Mouse (Mus musculus) T-helper 1 cell (primary cell): ENCODE measurements at regions not wholly inside any gene's neighbourhood (a gene's known extent, or its start where the extent isn't known, plus 50 kb on each side); places are given as distances from the start of the nearest gene placed in this dataset.

Experiments
- in situ Hi-C: fragments of 300-600 bp; cut with MboI, MseI; formaldehyde crosslinking; loops from one replicate; pipeline ENCODE4 v1.15.1; 2025; ENCODE audit warnings: high pct_unique_total_duplicates

GRCm38 (mm10) chr6:71012436-71012822 lies 56.1 kb downstream of the Foxi3 start:
- in situ Hi-C loops: no loop called here

GRCm38 (mm10) chr6:71012823-71013461 lies 56.6 kb downstream of the Foxi3 start:
- in situ Hi-C loops: no loop called here

DNA sequence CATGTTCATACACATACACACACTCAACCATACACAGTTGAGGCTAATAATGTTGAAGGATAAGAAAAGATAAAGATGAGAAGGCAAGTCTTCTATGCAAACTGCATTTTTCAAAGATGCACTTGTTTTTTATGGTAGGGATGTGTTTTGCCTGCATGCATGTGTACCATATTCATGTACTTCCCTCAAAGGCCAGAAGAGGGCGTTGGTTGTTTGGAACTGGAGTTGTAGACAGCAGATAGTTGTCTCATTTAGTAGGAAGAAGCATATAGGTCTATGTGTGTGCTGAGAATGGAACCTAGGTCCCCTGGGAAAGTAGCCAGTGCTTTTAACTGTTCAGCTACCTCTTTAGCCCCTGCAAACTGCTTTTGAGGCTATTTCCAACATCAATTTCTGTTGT lies 60.1 kb downstream of the Foxi3 start:
- in situ Hi-C loops: no loop called here

- in situ Hi-C loops: no loop called here
Observed at GRCm38 (mm10) chr6:71021353-71021752, 65.0 kb downstream of the Foxi3 start.

GRCm38 (mm10) chr6:71025472-71025871 lies 69.1 kb downstream of the Foxi3 start:
- in situ Hi-C loops: loop anchor here (5.0 kb wide), 1 partner anchor 102 kb away; no protein-coding TSS in a partner anchor

DNA sequence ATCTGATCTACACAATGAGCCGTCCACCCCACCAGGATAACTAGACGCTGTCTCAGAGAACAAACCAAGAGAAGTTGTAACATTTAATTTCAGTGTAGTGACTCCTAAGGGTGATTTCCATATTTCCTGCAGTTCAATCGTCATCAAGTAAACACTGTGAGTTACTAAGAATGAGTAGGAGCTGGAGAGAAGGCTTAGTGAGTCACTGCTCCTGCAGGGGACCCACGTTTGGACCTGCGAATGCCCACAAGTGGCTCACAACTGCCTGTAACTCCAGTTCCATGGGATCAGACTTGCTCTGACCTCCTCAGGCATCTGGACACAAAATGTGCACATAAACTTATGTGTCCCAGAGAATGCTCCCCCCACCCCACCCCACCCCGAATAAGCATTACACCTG lies 73.3 kb downstream of the Foxi3 start:
- in situ Hi-C loops: loop anchor here (5.0 kb wide), 1 partner anchor 98 kb away; no protein-coding TSS in a partner anchor

GRCm38 (mm10) chr6:71030541-71030940 lies 74.2 kb downstream of the Foxi3 start:
- in situ Hi-C loops: no loop called here

DNA sequence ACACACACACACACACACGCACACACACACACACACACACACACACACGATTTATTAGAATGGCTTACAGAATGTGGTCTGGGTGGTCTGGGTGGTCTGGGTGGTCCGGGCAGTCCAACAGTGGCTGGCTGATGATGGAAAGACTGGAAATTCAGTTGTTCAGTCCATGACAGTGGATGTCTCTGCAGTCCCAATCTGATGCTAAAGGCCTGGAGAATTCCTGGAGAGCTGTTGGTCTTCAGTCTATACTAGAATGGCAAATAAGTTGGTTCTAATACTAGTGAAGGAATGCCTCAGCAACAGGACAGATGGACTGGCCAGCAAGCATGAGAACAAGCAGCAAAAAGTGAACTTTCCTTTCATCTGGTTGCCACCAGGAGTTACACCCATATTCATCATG lies 87.9 kb downstream of the Foxi3 start:
- in situ Hi-C loops: no loop called here

DNA sequence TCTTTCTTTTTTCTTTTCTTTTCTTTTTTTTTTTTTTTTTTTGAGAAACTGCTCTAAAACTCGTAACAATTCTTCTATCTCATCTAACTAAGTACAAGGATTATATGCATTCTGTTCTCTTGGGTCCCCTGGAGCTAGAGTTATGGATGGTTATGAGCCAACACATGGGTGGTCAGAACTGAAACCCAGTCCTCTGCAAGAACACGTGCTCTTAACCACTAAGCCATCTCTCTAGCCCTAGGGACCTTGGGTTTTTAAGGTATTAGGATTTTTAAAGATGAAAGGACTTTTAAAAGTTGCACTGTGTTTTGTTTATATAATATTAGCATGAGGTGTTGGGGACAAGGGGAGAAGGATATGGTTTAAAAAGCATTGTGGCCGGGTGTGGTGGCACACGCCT lies 88.9 kb downstream of the Foxi3 start:
- in situ Hi-C loops: no loop called here

- in situ Hi-C loops: no loop called here
Observed at GRCm38 (mm10) chr6:71048199-71049094, 92.1 kb downstream of the Foxi3 start.

GRCm38 (mm10) chr6:71050248-71050647 lies 93.9 kb downstream of the Foxi3 start:
- in situ Hi-C loops: no loop called here

- in situ Hi-C loops: no loop called here
Observed at GRCm38 (mm10) chr6:71050754-71051213, 93.5 kb downstream of the Thnsl2 start.

GRCm38 (mm10) chr6:71057209-71057858 lies 86.9 kb downstream of the Thnsl2 start:
- in situ Hi-C loops: no loop called here

- in situ Hi-C loops: no loop called here
Observed at GRCm38 (mm10) chr6:71060116-71060515, 84.1 kb downstream of the Thnsl2 start.

GRCm38 (mm10) chr6:71062980-71063379 lies 81.3 kb downstream of the Thnsl2 start:
- in situ Hi-C loops: no loop called here

GRCm38 (mm10) chr6:71065428-71065827 lies 78.8 kb downstream of the Thnsl2 start:
- in situ Hi-C loops: no loop called here

DNA sequence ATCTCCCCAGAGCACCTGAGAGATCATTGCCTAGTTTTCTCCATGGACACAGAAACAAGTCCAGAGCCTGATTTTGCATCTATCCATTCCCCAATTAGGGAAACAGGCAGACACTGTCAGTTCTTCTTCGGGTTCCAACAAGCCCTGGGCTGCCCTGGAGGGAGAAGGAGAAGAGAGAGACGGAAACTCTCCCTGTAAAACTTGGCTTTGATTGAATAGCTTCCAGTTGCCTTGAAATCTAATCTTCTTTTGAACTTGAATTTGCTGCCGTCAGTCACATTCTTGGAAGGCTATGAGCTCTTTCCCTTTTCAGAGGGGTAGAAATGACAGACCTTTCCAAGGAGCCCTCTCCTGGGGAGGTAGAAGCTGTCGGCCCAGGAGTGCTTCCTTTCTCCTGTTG lies 75.0 kb downstream of the Thnsl2 start:
- in situ Hi-C loops: no loop called here

DNA sequence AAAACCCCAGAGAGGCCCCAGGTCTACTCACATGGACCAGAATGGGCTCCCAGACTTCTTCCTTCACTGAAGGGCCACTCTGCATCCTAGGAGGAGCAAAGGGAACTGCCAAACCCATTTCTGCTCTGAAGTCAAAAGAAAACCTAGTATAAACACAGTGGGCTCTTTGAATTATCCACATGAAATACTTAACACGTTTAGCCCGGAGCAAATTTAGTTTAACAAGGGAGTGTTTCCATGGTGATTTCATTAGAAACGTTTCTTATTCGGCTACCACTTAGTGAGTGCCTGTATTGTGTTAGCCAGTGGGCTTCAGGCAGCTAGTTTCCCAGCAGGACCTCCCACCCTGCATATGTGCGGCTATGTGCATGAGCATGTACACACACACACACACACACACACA lies 69.4 kb downstream of the Thnsl2 start:
- in situ Hi-C loops: no loop called here
